In genomic region chr16:95093753-95094152, GRCm38 (mm10) we compare ENCODE assay signal across 8 mouse cellular contexts.
DNase-seq lines count a peak whose midpoint lies in the region; ATAC-seq and TF ChIP-seq lines count a peak whose summit lies in the region.

No protein-coding gene starts in this region.

- H3K9ac ChIP-seq in lung, embryonic 16.5 days (ENCODE audit: low read length) = no peak overlapping the region

- DNase-seq in CD4-positive, CD25-positive, alpha-beta regulatory T cell, adult 2 months (ENCODE audit: low read depth, low spot score) = peak; percentile 4
- DNase-seq in thymus, postnatal 4 days = peak; percentile 8
- DNase-seq in thymus, postnatal 10 days (ENCODE audit: low spot score in 2 of 2) = no peak
- peak; percentile 9 to 21 for DNase-seq in heart, postnatal 36 days
- DNase-seq in layer of hippocampus, adult 2 months (ENCODE audit: low spot score in 2 of 2) = no peak
- DNase-seq in frontal cortex, postnatal 10 days (ENCODE audit: low spot score in 2 of 2) = no peak

- no peak overlapping the region for H3K4me3 ChIP-seq in lung, embryonic 16.5 days (ENCODE audit: low read length)
- H3K4me3 ChIP-seq in layer of hippocampus, adult 2 months = no peak overlapping the region

- H3K4me1 ChIP-seq in lung, embryonic 16.5 days (replicated peaks; ENCODE audit: control insufficient read depth, insufficient read depth, low read length) = no peaks in the 10 kb centered on the region

- WGBS in lung, embryonic 16.5 days = 21% methylated on average over 10 of the region's 10 CpGs

- no peak for TF ChIP-seq CTCF in layer of hippocampus, adult 2 months (conservative IDR thresholded peaks at IDR 0.05)

- H3K27me3 ChIP-seq in lung, embryonic 16.5 days (ENCODE audit: control insufficient read depth, insufficient read depth, low read depth, low read length) = no peaks in the 10 kb centered on the region

- no peak for ATAC-seq in CD4-positive, CD25-positive, alpha-beta regulatory T cell, adult 4 months
- ATAC-seq in lung, embryonic 16.5 days (ENCODE audit: low read depth) = peak; percentile 82; the same call in 1 of the 2 replicates

- no peaks in the 10 kb centered on the region for H3K9me3 ChIP-seq in lung, embryonic 16.5 days (ENCODE audit: control insufficient read depth, low read length)

- intact Hi-C loops in heart, postnatal 36 days (cut with DNase I) = no loop called here

- no peak overlapping the region for H3K27ac ChIP-seq in lung, embryonic 16.5 days (ENCODE audit: low read length)
- no peak overlapping the region for H3K27ac ChIP-seq in layer of hippocampus, adult 2 months

- no peaks in the 10 kb centered on the region for H3K36me3 ChIP-seq in lung, embryonic 16.5 days (ENCODE audit: control insufficient read depth, insufficient read depth, low read length)

- H3K4me2 ChIP-seq in lung, embryonic 16.5 days (ENCODE audit: low read depth, low read length) = no peak overlapping the region

Comparison
In these comparisons a context has a peak if more than half of its experiments do, and no peak if none do; other contexts are left out.
1. DNase-seq: peak in CD4-positive, CD25-positive, alpha-beta regulatory T cell, adult 2 months (single experiment), thymus, postnatal 4 days (single experiment) and heart, postnatal 36 days (2 of 2); none in thymus, postnatal 10 days (0 of 2), layer of hippocampus, adult 2 months (0 of 2) and frontal cortex, postnatal 10 days (0 of 2).